Mouse (Mus musculus) embryonic facial prominence, embryonic 10.5 days (tissue): ENCODE results near the gene Foxn3. TPM values are rescaled to one million over a fixed set of nuclear protein-coding genes. Genes with fewer than 3 reads are reported as not detected.
A peak's percentile ranks its signal among the peaks of the same experiment; 100 is the strongest.
"Not testable (repeated sequence)": the region's sequence is repeated elsewhere in the genome, so short reads cannot be mapped to it uniquely, and the experiment has no call there.

Experiments
- DNase-seq: peaks from one replicate; pipeline ENCODE4 v3.0.0-alpha.2; 2017; ENCODE audit warnings: low spot score
- H3K27ac ChIP-seq: fragments of 300-500 bp; sonication (generic); replicated peaks from 2 replicates; pipeline ENCODE4 v1.5.1; 2016; ENCODE audit warnings: mild to moderate bottlenecking
- H3K27me3 ChIP-seq: fragments of 300-500 bp; sonication (generic); replicated peaks from 2 replicates; pipeline ENCODE4 v1.6.1; 2016; ENCODE audit warnings: low read depth, mild to moderate bottlenecking; ENCODE audit not compliant: poor library complexity, severe bottlenecking
- H3K36me3 ChIP-seq: fragments of 300-500 bp; sonication (generic); replicated peaks from 2 replicates; pipeline ENCODE4 v1.6.1; 2016; ENCODE audit warnings: mild to moderate bottlenecking, moderate library complexity
- H3K4me1 ChIP-seq: fragments of 300-500 bp; sonication (generic); 2 replicates; pipeline ENCODE4 v1.6.1; 2016
- H3K4me3 ChIP-seq: fragments of 300-500 bp; sonication (generic); 2 replicates; pipeline ENCODE4 v1.5.1; 2016; ENCODE audit warnings: mild to moderate bottlenecking, moderate library complexity
- H3K9me3 ChIP-seq: fragments of 300-500 bp; sonication (generic); 2 replicates; pipeline ENCODE4 v1.6.1; 2016; ENCODE audit warnings: mild to moderate bottlenecking
- WGBS: fragments of 180-500 bp; shearing (Covaris S2); methylation state at CpG from one replicate; pipeline ENCODE4 v1.1.7; 2016; 5-methylcytosine and 5-hydroxymethylcytosine counted together
- polyA plus RNA-seq: library from polyadenylated mRNA; unstranded; fragments of >200 nt; fragmentation: Nextera tagmentation; extraction: Ambion mirVana; gene quantifications from 2 replicates; pipeline ENCODE4 v1.2.1, GENCODE M21; 2016

Gene Foxn3
- polyA plus RNA-seq, 1 experiment from 2014 or later = 64.7 TPM

GRCm38 (mm10) chr12:99214098-99214497 lies 349.3 kb downstream of the Foxn3 start:
- H3K4me3 ChIP-seq = no peak overlapping the region
- 0 out of 2 replicates have a peak overlapping the region, but pooled peaks have one; percentile 40 for H3K27ac ChIP-seq
- H3K36me3 ChIP-seq = peaks cover 17% of the 10 kb centered on the region
- H3K27me3 ChIP-seq = no peaks in the 10 kb centered on the region
- no peak for DNase-seq
- H3K4me1 ChIP-seq = peaks cover 51% of the 10 kb centered on the region
- H3K9me3 ChIP-seq = no peaks in the 10 kb centered on the region
- 64% methylated on average over 5 of the region's 5 CpGs for WGBS

- DNase-seq = no peak
- peaks cover 22% of the 10 kb centered on the region for H3K36me3 ChIP-seq
- H3K27ac ChIP-seq = no peak overlapping the region
- H3K4me1 ChIP-seq = peaks cover 44% of the 10 kb centered on the region
- H3K27me3 ChIP-seq = no peaks in the 10 kb centered on the region
- H3K4me3 ChIP-seq = no peak overlapping the region
- H3K9me3 ChIP-seq = no peaks in the 10 kb centered on the region
- 93% methylated on average over 12 of the region's 12 CpGs for WGBS
Observed at GRCm38 (mm10) chr12:99213218-99213617, 350.2 kb downstream of the Foxn3 start.

- no peak for DNase-seq
- H3K9me3 ChIP-seq = no peaks in the 10 kb centered on the region
- WGBS = 90% methylated on average over 8 of the region's 8 CpGs
- peaks cover 35% of the 10 kb centered on the region for H3K36me3 ChIP-seq
- H3K27me3 ChIP-seq = no peaks in the 10 kb centered on the region
- peaks cover 15% of the 10 kb centered on the region for H3K4me1 ChIP-seq
- H3K4me3 ChIP-seq = no peak overlapping the region
- no peak overlapping the region for H3K27ac ChIP-seq
Observed at GRCm38 (mm10) chr12:99209801-99210200, 353.6 kb downstream of the Foxn3 start.

GRCm38 (mm10) chr12:99208251-99208650 lies 355.1 kb downstream of the Foxn3 start:
- no peaks in the 10 kb centered on the region for H3K4me1 ChIP-seq
- no peak overlapping the region for H3K27ac ChIP-seq
- no peak overlapping the region for H3K4me3 ChIP-seq
- peaks cover 35% of the 10 kb centered on the region for H3K36me3 ChIP-seq
- H3K9me3 ChIP-seq = no peaks in the 10 kb centered on the region
- no peak for DNase-seq
- H3K27me3 ChIP-seq = no peaks in the 10 kb centered on the region
- 88% methylated on average over 9 of the region's 9 CpGs for WGBS

GRCm38 (mm10) chr12:99207014-99207612 lies 356.3 kb downstream of the Foxn3 start:
- Histone ChIP-seq H3K36me3 (peaks cover 29% of the 10 kb centered on the region), H3K27ac (no peak overlapping the region), H3K4me1 (no peaks in the 10 kb centered on the region), H3K9me3 (no peaks in the 10 kb centered on the region), H3K27me3 (no peaks in the 10 kb centered on the region), H3K4me3 (no peak overlapping the region)
- WGBS = 88% methylated on average over 15 of the region's 15 CpGs
- DNase-seq = no peak

- Histone ChIP-seq H3K4me1 (0 out of 2 replicates have a peak, but pooled peaks cover 6% of the 10 kb centered on the region), H3K27me3 (no peaks in the 10 kb centered on the region), H3K4me3 (no peak overlapping the region), H3K27ac (no peak overlapping the region), H3K9me3 (no peaks in the 10 kb centered on the region), H3K36me3 (peaks cover 28% of the 10 kb centered on the region)
- no peak for DNase-seq
- 91% methylated on average over 8 of the region's 8 CpGs for WGBS
Observed at GRCm38 (mm10) chr12:99205734-99206133, 357.6 kb downstream of the Foxn3 start.

GRCm38 (mm10) chr12:99199124-99199483 lies 364.3 kb downstream of the Foxn3 start:
- Histone ChIP-seq H3K4me1 (peaks cover 16% of the 10 kb centered on the region), H3K36me3 (peaks cover 28% of the 10 kb centered on the region), H3K27ac (no peak overlapping the region), H3K9me3 (no peaks in the 10 kb centered on the region), H3K27me3 (no peaks in the 10 kb centered on the region), H3K4me3 (no peak overlapping the region)
- 89% methylated on average over 5 of the region's 5 CpGs for whole genome bisulfite sequencing
- DNase-seq = no peak

- H3K4me3 ChIP-seq = no peak overlapping the region
- peaks cover 28% of the 10 kb centered on the region for H3K36me3 ChIP-seq
- 85% methylated on average over 12 of the region's 12 CpGs for WGBS
- H3K9me3 ChIP-seq = no peaks in the 10 kb centered on the region
- no peaks in the 10 kb centered on the region for H3K27me3 ChIP-seq
- DNase-seq = no peak
- H3K27ac ChIP-seq = no peak overlapping the region
- peaks cover 18% of the 10 kb centered on the region for H3K4me1 ChIP-seq
Observed at GRCm38 (mm10) chr12:99198428-99199123, 364.8 kb downstream of the Foxn3 start.

- no peak for DNase-seq
- 91% methylated on average over 7 of the region's 7 CpGs for WGBS
Observed at GRCm38 (mm10) chr12:99197031-99197430, 366.4 kb downstream of the Foxn3 start.

GRCm38 (mm10) chr12:99195655-99196054 lies 367.7 kb downstream of the Foxn3 start:
- Histone ChIP-seq H3K9me3 (no peaks in the 10 kb centered on the region), H3K27ac (no peak overlapping the region), H3K4me3 (no peak overlapping the region), H3K4me1 (peaks cover 13% of the 10 kb centered on the region), H3K27me3 (no peaks in the 10 kb centered on the region), H3K36me3 (peaks cover 24% of the 10 kb centered on the region)
- DNase-seq = no peak
- 88% methylated on average over 5 of the region's 5 CpGs for WGBS

More at GRCm38 (mm10) chr12:99197031-99197430, 366.4 kb downstream of the Foxn3 start:
- H3K9me3 ChIP-seq = no peaks in the 10 kb centered on the region
- H3K27ac ChIP-seq = no peak overlapping the region
- peaks cover 19% of the 10 kb centered on the region for H3K4me1 ChIP-seq
- H3K4me3 ChIP-seq = no peak overlapping the region
- H3K36me3 ChIP-seq = peaks cover 28% of the 10 kb centered on the region
- H3K27me3 ChIP-seq = no peaks in the 10 kb centered on the region

- Histone ChIP-seq H3K4me1 (peaks cover 12% of the 10 kb centered on the region), H3K36me3 (peaks cover 24% of the 10 kb centered on the region)
- DNase-seq, H3K27me3 ChIP-seq, H3K4me3 ChIP-seq, H3K27ac ChIP-seq, H3K9me3 ChIP-seq: not testable (repeated sequence)
- WGBS = 94% methylated on average over 17 of the region's 17 CpGs
Observed at GRCm38 (mm10) chr12:99194120-99194519, 369.3 kb downstream of the Foxn3 start.

- Histone ChIP-seq H3K4me1 (no peaks in the 10 kb centered on the region), H3K36me3 (no peaks in the 10 kb centered on the region), H3K27me3 (no peaks in the 10 kb centered on the region), H3K27ac (no peak overlapping the region), H3K4me3 (no peak overlapping the region), H3K9me3 (no peaks in the 10 kb centered on the region)
- 95% methylated on average over 4 of the region's 4 CpGs for WGBS
- DNase-seq = no peak
Observed at GRCm38 (mm10) chr12:99187671-99188070, 375.7 kb downstream of the Foxn3 start.

- H3K36me3 ChIP-seq = no peaks in the 10 kb centered on the region
- H3K4me1 ChIP-seq = no peaks in the 10 kb centered on the region
- DNase-seq = no peak
- H3K4me3 ChIP-seq = no peak overlapping the region
- no peaks in the 10 kb centered on the region for H3K27me3 ChIP-seq
- WGBS = 78% methylated on average over 4 of the region's 4 CpGs
- no peak overlapping the region for H3K27ac ChIP-seq
- no peaks in the 10 kb centered on the region for H3K9me3 ChIP-seq
Observed at GRCm38 (mm10) chr12:99186239-99186638, 377.1 kb downstream of the Foxn3 start.
